Mouse (Mus musculus) midbrain, embryonic 10.5 days (tissue): ENCODE measurements around the gene Unc5cl. TPM values are rescaled to one million over a fixed set of nuclear protein-coding genes. Genes with fewer than 3 reads are reported as not detected.

Experiments
- DNase-seq: peaks from one replicate; pipeline ENCODE4 v3.0.0-alpha.2; 2017; ENCODE audit warnings: low spot score
- H3K27ac ChIP-seq: fragments of 300-500 bp; sonication (generic); replicated peaks from 2 replicates; pipeline ENCODE4 v1.5.1; 2016; ENCODE audit warnings: mild to moderate bottlenecking
- H3K27me3 ChIP-seq: fragments of 300-500 bp; sonication (generic); 2 replicates; pipeline ENCODE4 v1.6.1; 2016; ENCODE audit warnings: low read depth, mild to moderate bottlenecking; ENCODE audit not compliant: poor library complexity, severe bottlenecking
- H3K36me3 ChIP-seq: fragments of 300-500 bp; sonication (generic); 2 replicates; pipeline ENCODE4 v1.6.1; 2016; ENCODE audit warnings: mild to moderate bottlenecking, moderate library complexity
- H3K4me1 ChIP-seq: fragments of 300-500 bp; sonication (generic); 2 replicates; pipeline ENCODE4 v1.6.1; 2016
- H3K4me3 ChIP-seq: fragments of 300-500 bp; sonication (generic); 2 replicates; pipeline ENCODE4 v1.5.1; 2016; ENCODE audit warnings: mild to moderate bottlenecking, moderate library complexity
- H3K9me3 ChIP-seq: fragments of 300-500 bp; sonication (generic); replicated peaks from 2 replicates; pipeline ENCODE4 v1.6.1; 2016; ENCODE audit warnings: mild to moderate bottlenecking
- WGBS: fragments of 180-500 bp; shearing (Covaris S2); methylation state at CpG from one replicate; pipeline ENCODE4 v1.1.7; 2016; 5-methylcytosine and 5-hydroxymethylcytosine counted together
- polyA plus RNA-seq: library from polyadenylated mRNA; unstranded; fragments of >200 nt; fragmentation: Nextera tagmentation; extraction: Ambion mirVana; gene quantifications from 2 replicates; pipeline ENCODE4 v1.2.1, GENCODE M21; 2016

The Unc5cl gene
- polyA plus RNA-seq, 1 experiment from 2014 or later, result not detected

DNA sequence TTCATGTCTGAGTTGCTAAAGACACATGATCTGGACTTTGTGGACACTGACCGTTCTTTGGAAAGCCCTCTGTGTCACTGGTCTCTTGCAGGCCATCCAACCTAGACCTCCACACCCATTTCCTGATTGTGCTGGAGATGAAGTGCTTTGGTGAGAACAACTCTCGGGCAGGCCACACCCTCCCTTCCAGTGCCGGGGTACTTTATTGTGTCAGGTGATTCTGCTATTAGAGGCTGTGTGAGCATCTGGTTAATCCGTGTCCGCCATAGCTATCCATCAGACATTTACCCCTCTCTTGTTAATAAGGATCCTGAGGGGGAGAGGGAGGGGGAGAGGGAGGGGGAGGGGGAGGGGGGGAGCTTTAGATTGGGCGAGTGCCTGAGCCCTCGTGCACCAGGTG lies 38.9 kb downstream of the Unc5cl start:
- H3K4me3 ChIP-seq, result no peak overlapping the region
- H3K36me3 ChIP-seq, result no peaks in the 10 kb centered on the region
- 72% methylated on average over 7 of the region's 7 CpGs for WGBS
- no peaks in the 10 kb centered on the region for H3K27me3 ChIP-seq
- no peak overlapping the region for H3K27ac ChIP-seq
- DNase-seq, result no peak
- no peaks in the 10 kb centered on the region for H3K9me3 ChIP-seq
- H3K4me1 ChIP-seq, result peaks cover 3% of the 10 kb centered on the region; the same call in 1 of the 2 replicates

DNA sequence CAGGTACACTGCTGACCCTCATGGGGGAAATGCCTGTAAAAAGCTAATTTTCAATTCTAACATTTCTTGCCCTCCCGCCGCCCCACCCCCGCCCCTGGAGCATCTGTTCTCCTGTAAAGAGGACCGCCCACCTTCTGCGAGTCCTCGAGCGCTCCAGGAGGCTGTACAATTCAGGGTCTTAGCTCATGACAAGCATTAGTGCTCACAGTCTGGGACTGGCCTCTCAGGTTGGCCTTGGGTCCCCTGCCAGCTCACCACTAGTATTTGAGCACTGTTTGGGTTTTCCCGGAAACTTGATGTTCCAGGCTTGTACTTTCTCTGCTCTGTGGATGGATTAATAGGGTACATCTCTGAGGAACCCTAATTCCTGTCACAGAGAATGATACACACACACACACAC lies 39.3 kb downstream of the Unc5cl start:
- no peaks in the 10 kb centered on the region for H3K36me3 ChIP-seq
- H3K4me1 ChIP-seq, result peaks cover 3% of the 10 kb centered on the region; the same call in 1 of the 2 replicates
- no peak overlapping the region for H3K27ac ChIP-seq
- no peak overlapping the region for H3K4me3 ChIP-seq
- H3K9me3 ChIP-seq, result no peaks in the 10 kb centered on the region
- no peaks in the 10 kb centered on the region for H3K27me3 ChIP-seq
- WGBS, result 80% methylated on average over 8 of the region's 8 CpGs
- DNase-seq, result no peak

DNA sequence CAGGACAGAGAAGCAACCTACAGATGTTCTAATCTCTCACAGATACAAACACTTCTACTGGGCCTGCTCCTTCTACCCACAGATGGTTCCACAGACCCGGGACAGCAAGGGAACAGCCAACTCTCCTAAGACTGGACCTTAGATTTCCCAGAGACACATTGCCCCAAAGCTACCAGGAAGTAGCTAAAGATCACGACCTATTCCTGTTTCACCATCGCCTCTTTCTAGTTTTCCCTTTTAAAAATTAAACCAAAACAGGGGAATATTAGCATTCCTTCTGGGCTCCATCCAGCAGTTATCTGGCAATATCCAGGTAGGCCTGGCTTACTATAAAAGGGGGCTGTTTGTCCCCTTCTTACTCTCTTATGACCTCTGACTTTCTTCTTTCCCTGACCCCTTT lies 43.3 kb downstream of the Unc5cl start:
- no peaks in the 10 kb centered on the region for H3K36me3 ChIP-seq
- H3K4me1 ChIP-seq, result peaks cover 3% of the 10 kb centered on the region; the same call in 1 of the 2 replicates
- no peaks in the 10 kb centered on the region for H3K9me3 ChIP-seq
- WGBS, result 76% methylated on average over 3 of the region's 3 CpGs
- H3K4me3 ChIP-seq, result no peak overlapping the region
- H3K27ac ChIP-seq, result no peak overlapping the region
- H3K27me3 ChIP-seq, result no peaks in the 10 kb centered on the region
- DNase-seq, result no peak

DNA sequence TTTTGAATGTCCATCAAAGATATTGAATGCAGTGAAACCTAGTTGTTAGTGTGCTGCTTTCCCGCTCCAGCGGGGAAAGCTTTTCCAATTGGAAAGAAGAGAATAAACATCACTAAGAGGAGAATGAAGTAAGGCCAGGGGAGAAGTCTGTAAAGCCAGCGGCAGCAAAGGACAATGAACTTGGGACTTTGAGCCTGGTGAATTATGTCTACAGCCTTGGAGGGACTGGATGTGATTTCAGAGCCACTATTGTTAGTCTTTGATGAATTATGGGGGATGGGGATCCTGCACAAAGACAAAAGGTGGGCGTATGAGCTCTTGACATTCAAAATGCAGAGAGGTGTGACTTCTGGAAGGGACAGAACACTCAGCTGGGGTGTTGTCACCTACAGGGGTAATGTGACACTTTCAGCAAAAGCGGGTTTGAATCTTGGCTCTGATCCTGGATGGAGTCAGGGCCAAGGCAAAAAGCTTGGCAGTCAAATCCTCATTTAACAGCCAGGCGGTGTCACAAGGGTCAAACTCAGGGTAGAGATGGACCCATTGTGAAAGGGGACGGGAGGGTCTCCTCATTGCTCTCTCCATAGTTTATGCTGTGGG lies 46.2 kb downstream of the Unc5cl start:
- H3K27ac ChIP-seq, result no peak overlapping the region
- no peaks in the 10 kb centered on the region for H3K36me3 ChIP-seq
- H3K27me3 ChIP-seq, result no peaks in the 10 kb centered on the region
- H3K4me1 ChIP-seq, result peaks cover 20% of the 10 kb centered on the region
- no peak for DNase-seq
- 87% methylated on average over 7 of the region's 7 CpGs for WGBS
- H3K9me3 ChIP-seq, result no peaks in the 10 kb centered on the region
- no peak overlapping the region for H3K4me3 ChIP-seq

DNA sequence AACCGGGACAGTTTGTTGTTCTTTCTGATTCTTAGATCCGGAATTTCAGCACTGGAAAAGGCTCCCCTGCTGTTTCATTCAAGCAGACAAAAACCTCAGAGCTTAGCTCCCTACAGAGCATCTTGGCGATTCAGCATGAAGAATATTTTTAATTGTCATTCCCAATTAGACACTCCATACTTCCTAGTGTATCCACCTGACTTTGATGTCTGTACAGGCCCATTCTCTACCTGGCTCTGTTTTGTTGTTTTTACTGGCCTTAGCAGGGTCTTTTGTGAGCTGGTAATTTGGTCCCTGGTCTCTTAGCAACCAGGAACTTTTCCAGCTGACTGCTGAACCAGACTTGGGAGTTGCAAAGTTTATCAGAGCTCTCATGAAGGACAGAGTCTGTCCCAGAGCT lies 50.3 kb downstream of the Unc5cl start:
- 6% methylated on average over 3 of the region's 3 CpGs for WGBS
- H3K27ac ChIP-seq, result peak overlapping the region; percentile 4; the same call in 1 of the 2 replicates
- H3K36me3 ChIP-seq, result no peaks in the 10 kb centered on the region
- no peaks in the 10 kb centered on the region for H3K9me3 ChIP-seq
- no peak overlapping the region for H3K4me3 ChIP-seq
- DNase-seq, result no peak
- peaks cover 27% of the 10 kb centered on the region for H3K4me1 ChIP-seq
- H3K27me3 ChIP-seq, result no peaks in the 10 kb centered on the region

DNA sequence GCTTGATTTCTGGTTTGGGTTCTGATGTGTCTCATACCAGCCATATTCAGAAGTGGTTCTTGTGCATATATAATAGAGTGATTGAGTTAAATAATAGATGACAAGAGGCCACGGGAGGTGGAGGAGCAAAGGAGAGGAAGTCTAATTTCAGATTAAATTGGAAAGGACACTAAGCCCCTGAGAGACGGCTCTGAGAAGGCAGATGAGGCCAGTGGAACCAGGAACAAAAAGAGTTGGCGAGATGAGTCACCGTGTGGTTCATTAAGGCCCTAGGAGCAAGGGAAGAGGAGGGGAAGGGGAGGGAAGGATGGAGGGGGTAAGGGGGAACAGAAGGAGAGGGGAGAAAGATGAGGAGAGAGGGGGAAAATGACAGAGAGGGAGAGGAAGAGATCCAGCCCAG lies 52.3 kb downstream of the Unc5cl start:
- WGBS, result 43% methylated on average over 4 of the region's 4 CpGs
- Histone ChIP-seq H3K27me3 (no peaks in the 10 kb centered on the region; the same call in 1 of the 2 replicates), H3K4me3 (no peak overlapping the region), H3K36me3 (no peaks in the 10 kb centered on the region), H3K9me3 (no peaks in the 10 kb centered on the region), H3K27ac (no peak overlapping the region), H3K4me1 (peaks cover 27% of the 10 kb centered on the region)
- no peak for DNase-seq

DNA sequence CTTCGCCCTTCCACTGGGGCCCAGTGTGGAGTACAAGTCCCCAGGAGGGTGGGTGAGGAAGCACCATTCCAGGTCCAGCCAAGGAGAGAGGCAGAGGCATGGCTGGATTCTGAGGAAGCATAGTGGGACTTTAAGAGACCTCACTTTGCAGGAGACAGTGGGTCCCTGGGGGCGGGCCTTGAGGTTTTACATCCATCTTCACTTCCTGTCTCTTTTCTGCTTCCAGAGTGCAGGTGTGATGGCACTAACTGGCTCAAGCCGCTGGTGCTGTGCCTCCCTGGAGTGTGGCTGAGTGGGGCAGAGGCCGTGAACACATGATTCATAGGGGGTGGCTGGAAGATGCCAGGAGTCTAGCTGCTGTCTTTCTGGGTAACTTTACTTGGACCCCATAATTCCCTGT lies 54.9 kb downstream of the Unc5cl start:
- no peak overlapping the region for H3K4me3 ChIP-seq
- 84% methylated on average over 4 of the region's 4 CpGs for whole genome bisulfite sequencing
- no peak for DNase-seq

DNA sequence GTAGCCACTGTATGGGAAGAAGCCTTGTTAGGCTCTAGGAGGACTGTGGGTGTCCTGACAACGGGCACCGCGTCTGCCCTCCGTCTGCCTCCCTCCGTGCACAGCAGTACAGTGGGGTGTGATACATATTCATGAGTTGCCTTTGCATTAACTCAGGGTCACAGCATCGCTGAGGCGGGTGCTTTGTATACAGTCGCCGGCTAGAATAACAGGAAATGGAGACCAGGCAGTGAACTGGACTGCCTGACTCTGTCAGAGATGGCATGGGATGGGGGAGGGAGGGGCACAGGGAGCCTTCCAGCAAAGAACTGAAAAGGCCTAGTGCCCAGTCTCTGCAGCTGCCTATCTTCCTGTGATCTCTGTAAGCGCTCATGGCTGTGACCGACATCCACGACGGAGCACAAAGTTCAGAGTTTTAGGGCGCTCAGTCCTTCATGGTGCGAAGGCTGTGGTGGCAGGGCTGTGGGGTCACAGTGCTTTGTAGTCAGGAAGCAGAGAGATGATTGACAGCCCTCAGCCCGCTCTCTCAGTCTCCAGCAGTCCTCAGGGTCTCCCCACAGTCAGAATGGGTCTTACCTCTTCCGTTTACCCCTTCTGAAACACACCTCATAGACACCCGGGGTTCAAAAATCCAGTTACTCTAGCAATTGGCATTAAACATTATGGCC lies 58.0 kb downstream of the Unc5cl start:
- H3K36me3 ChIP-seq, result no peaks in the 10 kb centered on the region
- DNase-seq, result peak; percentile 49
- peaks cover 19% of the 10 kb centered on the region for H3K4me1 ChIP-seq
- peak overlapping the region; percentile 21; the same call in 1 of the 2 replicates for H3K4me3 ChIP-seq
- H3K9me3 ChIP-seq, result no peaks in the 10 kb centered on the region
- peak overlapping the region; percentile 50 for H3K27ac ChIP-seq
- H3K27me3 ChIP-seq, result no peaks in the 10 kb centered on the region; the same call in 1 of the 2 replicates
- 36% methylated on average over 18 of the region's 18 CpGs for WGBS

More for the DNA sequence above, 54.9 kb downstream of the Unc5cl start:
- H3K4me1 ChIP-seq, result peaks cover 39% of the 10 kb centered on the region
- no peaks in the 10 kb centered on the region; the same call in 1 of the 2 replicates for H3K27me3 ChIP-seq
- no peak overlapping the region; the same call in 1 of the 2 replicates for H3K27ac ChIP-seq
- no peaks in the 10 kb centered on the region for H3K9me3 ChIP-seq
- H3K36me3 ChIP-seq, result no peaks in the 10 kb centered on the region

DNA sequence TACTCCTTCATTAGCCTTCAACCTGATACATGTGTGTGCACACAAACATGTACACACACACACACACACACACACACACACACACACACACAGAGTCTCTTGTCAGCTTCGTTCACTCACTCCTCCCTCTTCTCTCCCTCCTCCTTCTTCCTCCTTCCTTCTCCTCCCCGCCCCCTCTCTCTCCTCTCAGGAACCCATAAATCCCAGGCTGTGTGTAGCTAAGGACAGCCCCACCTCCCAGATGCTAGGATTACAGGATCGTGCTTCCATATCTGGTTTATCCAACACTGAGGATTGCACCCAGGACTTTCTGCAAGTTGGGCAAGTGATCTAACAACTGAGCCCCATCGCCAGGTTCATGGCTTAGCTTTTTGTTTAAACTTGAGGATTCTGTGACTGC lies 59.9 kb downstream of the Unc5cl start:
- Histone ChIP-seq H3K27ac (no peak overlapping the region; the same call in 1 of the 2 replicates), H3K27me3 (no peaks in the 10 kb centered on the region; the same call in 1 of the 2 replicates), H3K4me1 (peaks cover 19% of the 10 kb centered on the region), H3K4me3 (no peak overlapping the region), H3K36me3 (no peaks in the 10 kb centered on the region), H3K9me3 (no peaks in the 10 kb centered on the region)
- WGBS, result 75% methylated on average over 4 of the region's 4 CpGs
- DNase-seq, result no peak

DNA sequence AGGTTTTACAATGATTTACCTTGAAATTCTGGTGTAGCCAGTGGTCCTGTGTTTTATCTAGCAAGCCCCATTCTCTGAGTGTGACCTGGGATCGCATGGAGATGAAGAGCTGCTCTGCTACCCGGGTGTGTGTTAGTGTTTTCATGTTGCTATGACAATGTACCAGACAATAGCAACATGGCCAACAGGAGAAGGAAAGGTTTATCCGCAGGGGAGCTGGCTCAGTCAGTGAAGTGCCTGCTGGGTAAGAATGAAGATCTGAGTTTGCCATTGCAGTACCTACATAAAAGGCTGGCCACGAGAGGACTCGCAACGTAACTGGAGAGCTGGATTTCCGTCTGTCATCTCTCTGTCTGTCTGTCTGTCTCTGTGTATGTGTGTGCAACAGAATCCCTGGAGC lies 64.3 kb downstream of the Unc5cl start:
- 85% methylated on average over 7 of the region's 7 CpGs for WGBS
- Histone ChIP-seq H3K9me3 (no peaks in the 10 kb centered on the region), H3K4me3 (no peak overlapping the region), H3K36me3 (no peaks in the 10 kb centered on the region), H3K4me1 (peaks cover 4% of the 10 kb centered on the region), H3K27ac (no peak overlapping the region), H3K27me3 (no peaks in the 10 kb centered on the region)
- no peak for DNase-seq

DNA sequence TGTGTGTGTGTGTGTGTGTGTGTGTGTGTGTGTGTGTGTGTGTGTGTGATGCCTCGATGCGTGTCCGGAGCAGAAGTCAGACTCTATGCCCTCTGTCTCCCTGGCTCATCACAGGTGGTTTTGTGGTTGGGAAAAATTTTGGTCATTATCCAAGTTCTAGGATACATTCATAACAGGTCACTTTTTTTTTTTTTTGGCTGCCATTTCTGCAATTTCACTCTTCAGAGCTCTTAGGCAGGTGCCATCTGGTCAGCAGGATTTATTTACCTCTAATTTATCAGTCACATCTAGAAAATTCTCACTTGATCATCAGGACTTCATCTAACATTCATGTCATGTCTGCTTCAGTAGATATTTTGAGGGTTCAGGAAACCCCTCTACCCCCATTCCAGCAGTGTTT lies 65.7 kb downstream of the Unc5cl start:
- Histone ChIP-seq H3K9me3 (no peaks in the 10 kb centered on the region), H3K4me1 (no peaks in the 10 kb centered on the region), H3K27me3 (no peaks in the 10 kb centered on the region), H3K27ac (no peak overlapping the region), H3K36me3 (no peaks in the 10 kb centered on the region), H3K4me3 (no peak overlapping the region)
- 96% methylated on average over 3 of the region's 3 CpGs for WGBS
- no peak for DNase-seq

DNA sequence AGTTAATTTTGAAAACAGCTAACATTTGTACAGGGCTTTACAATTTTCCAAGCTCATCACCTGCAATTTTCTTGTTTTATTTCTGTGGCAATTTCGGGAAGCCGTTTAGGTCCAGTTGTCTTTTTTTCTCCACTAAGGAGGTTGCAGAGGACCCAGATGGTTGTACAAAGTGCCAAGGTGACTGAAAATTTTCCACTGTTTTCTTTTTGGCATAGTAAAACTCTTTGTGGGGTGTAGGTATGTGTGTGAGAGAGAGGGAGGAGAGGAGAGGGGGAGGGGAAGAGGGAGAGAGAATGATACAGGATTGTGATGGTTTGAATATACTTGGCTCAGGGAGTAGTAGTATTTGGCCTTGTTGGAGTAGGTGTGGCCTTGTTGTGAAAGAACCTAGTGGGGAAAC lies 68.4 kb downstream of the Unc5cl start:
- Histone ChIP-seq H3K4me1 (no peaks in the 10 kb centered on the region), H3K27me3 (no peaks in the 10 kb centered on the region), H3K9me3 (no peaks in the 10 kb centered on the region), H3K36me3 (no peaks in the 10 kb centered on the region), H3K4me3 (no peak overlapping the region), H3K27ac (no peak overlapping the region)
- DNase-seq, result no peak
- 95% methylated on average over 2 of the region's 2 CpGs for WGBS
